Mouse (Mus musculus): ENCODE measurements around the gene Slc12a3. TPM values are rescaled to one million over a fixed set of nuclear protein-coding genes. Genes with fewer than 3 reads are reported as not detected.

The Slc12a3 gene
- polyA plus RNA-seq, 1 experiment from 2014 or later: 0.08 TPM

GRCm38 (mm10) chr8:94323041-94323440 lies 6.0 kb upstream of the Slc12a3 start:
- ATAC-seq (ENCODE audit: low read depth): no peak
- no peaks in the 10 kb centered on the region for H3K9me3 ChIP-seq (ENCODE audit: control insufficient read depth, low read length)
- no peak overlapping the region for H3K27ac ChIP-seq (ENCODE audit: low read length)
- H3K4me1 ChIP-seq (replicated peaks; ENCODE audit: control insufficient read depth, insufficient read depth, low read length): no peaks in the 10 kb centered on the region; the same call in 1 of the 2 replicates
- no peaks in the 10 kb centered on the region for H3K27me3 ChIP-seq (ENCODE audit: control insufficient read depth, insufficient read depth, low read depth, low read length)
- 75% methylated on average over 6 of the region's 6 CpGs for WGBS
- no peak overlapping the region for H3K9ac ChIP-seq (ENCODE audit: low read length)
- H3K36me3 ChIP-seq (ENCODE audit: control insufficient read depth, insufficient read depth, low read length): no peaks in the 10 kb centered on the region
- H3K4me3 ChIP-seq (ENCODE audit: low read length): no peak overlapping the region
- no peak overlapping the region for H3K4me2 ChIP-seq (ENCODE audit: low read depth, low read length)

DNA sequence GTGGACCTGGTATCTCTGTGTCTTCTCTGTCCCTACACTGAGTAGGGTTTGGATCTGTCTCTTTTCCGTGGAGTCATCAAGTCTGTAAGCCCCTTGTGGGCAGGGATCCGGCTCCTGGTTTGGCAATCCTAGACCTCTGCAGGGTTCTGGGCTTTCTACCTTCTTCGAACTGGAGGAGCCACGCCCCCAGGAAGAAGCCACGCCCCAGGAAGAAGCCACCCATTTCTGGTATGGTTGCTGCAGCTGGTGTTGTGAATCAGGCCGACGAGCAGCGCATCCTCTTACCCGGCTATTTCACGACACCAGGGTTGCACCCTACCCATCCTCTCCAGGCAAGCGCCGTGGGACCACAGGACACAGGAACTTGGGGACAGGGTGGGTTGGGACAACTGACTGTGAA lies 4.9 kb upstream of the Slc12a3 start:
- no peak for ATAC-seq (ENCODE audit: low read depth)
- Histone ChIP-seq H3K4me3 (ENCODE audit: low read length) (no peak overlapping the region), H3K27ac (ENCODE audit: low read length) (no peak overlapping the region), H3K36me3 (ENCODE audit: control insufficient read depth, insufficient read depth, low read length) (no peaks in the 10 kb centered on the region), H3K27me3 (ENCODE audit: control insufficient read depth, insufficient read depth, low read depth, low read length) (no peaks in the 10 kb centered on the region), H3K4me1 (replicated peaks; ENCODE audit: control insufficient read depth, insufficient read depth, low read length) (no peaks in the 10 kb centered on the region; the same call in 1 of the 2 replicates), H3K4me2 (ENCODE audit: low read depth, low read length) (no peak overlapping the region), H3K9ac (ENCODE audit: low read length) (no peak overlapping the region), H3K9me3 (ENCODE audit: control insufficient read depth, low read length) (no peaks in the 10 kb centered on the region)
- 39% methylated on average over 12 of the region's 12 CpGs for WGBS

- no peak overlapping the region for H3K4me3 ChIP-seq (ENCODE audit: low read length)
- 53% methylated on average over 4 of the region's 4 CpGs for WGBS
- no peak overlapping the region for H3K27ac ChIP-seq (ENCODE audit: low read length)
- H3K27me3 ChIP-seq (ENCODE audit: control insufficient read depth, insufficient read depth, low read depth, low read length): no peaks in the 10 kb centered on the region
- no peak overlapping the region for H3K9ac ChIP-seq (ENCODE audit: low read length)
- no peaks in the 10 kb centered on the region for H3K9me3 ChIP-seq (ENCODE audit: control insufficient read depth, low read length)
- no peak overlapping the region for H3K4me2 ChIP-seq (ENCODE audit: low read depth, low read length)
- ATAC-seq (ENCODE audit: low read depth): no peak
- H3K4me1 ChIP-seq (replicated peaks; ENCODE audit: control insufficient read depth, insufficient read depth, low read length): no peaks in the 10 kb centered on the region; the same call in 1 of the 2 replicates
- no peaks in the 10 kb centered on the region for H3K36me3 ChIP-seq (ENCODE audit: control insufficient read depth, insufficient read depth, low read length)
Measured at GRCm38 (mm10) chr8:94326016-94326415, 3.0 kb upstream of the Slc12a3 start.

- no peak overlapping the region for H3K27ac ChIP-seq (ENCODE audit: low read length)
- no peak overlapping the region for H3K4me3 ChIP-seq (ENCODE audit: low read length)
- H3K9ac ChIP-seq (ENCODE audit: low read length): no peak overlapping the region
- H3K9me3 ChIP-seq (ENCODE audit: control insufficient read depth, low read length): no peaks in the 10 kb centered on the region
- no peaks in the 10 kb centered on the region for H3K27me3 ChIP-seq (ENCODE audit: control insufficient read depth, insufficient read depth, low read depth, low read length)
- ATAC-seq (ENCODE audit: low read depth): peak; percentile 62
- no peaks in the 10 kb centered on the region for H3K36me3 ChIP-seq (ENCODE audit: control insufficient read depth, insufficient read depth, low read length)
- WGBS: 26% methylated on average over 4 of the region's 4 CpGs
- H3K4me1 ChIP-seq (replicated peaks; ENCODE audit: control insufficient read depth, insufficient read depth, low read length): no peaks in the 10 kb centered on the region; the same call in 1 of the 2 replicates
- H3K4me2 ChIP-seq (ENCODE audit: low read depth, low read length): no peak overlapping the region
Measured at GRCm38 (mm10) chr8:94330733-94331132, 1.7 kb downstream of the Slc12a3 start.

- H3K27ac ChIP-seq (ENCODE audit: low read length): no peak overlapping the region
- H3K27me3 ChIP-seq (ENCODE audit: control insufficient read depth, insufficient read depth, low read depth, low read length): no peaks in the 10 kb centered on the region
- no peaks in the 10 kb centered on the region for H3K36me3 ChIP-seq (ENCODE audit: control insufficient read depth, insufficient read depth, low read length)
- 42% methylated on average over 5 of the region's 5 CpGs for WGBS
- no peak overlapping the region for H3K9ac ChIP-seq (ENCODE audit: low read length)
- no peaks in the 10 kb centered on the region for H3K9me3 ChIP-seq (ENCODE audit: control insufficient read depth, low read length)
- H3K4me2 ChIP-seq (ENCODE audit: low read depth, low read length): no peak overlapping the region
- H3K4me3 ChIP-seq (ENCODE audit: low read length): no peak overlapping the region
- H3K4me1 ChIP-seq (replicated peaks; ENCODE audit: control insufficient read depth, insufficient read depth, low read length): no peaks in the 10 kb centered on the region
- ATAC-seq (ENCODE audit: low read depth): peak; percentile 34; the same call in 1 of the 2 replicates
Measured at GRCm38 (mm10) chr8:94333345-94333744, 4.3 kb downstream of the Slc12a3 start.

DNA sequence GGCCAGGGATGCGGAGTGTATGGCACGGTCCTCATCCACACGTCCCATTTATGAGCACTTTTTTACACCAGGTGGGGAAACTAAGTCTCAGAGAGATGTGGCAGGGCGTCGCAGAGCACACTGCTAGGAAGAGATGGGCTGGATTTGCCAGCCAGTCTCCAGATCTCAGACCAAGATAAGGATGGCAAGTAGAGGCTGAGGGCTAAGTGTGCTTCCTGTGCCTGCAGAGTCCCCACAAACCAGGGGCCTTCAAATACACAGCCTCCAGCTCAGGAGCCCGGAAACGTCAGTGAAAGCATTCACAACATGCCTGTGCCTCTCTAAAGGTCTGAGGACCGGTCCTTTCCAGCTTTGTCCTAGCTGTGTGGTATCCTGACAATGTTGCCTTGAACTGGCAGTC lies 8.6 kb downstream of the Slc12a3 start:
- no peaks in the 10 kb centered on the region for H3K4me1 ChIP-seq (replicated peaks; ENCODE audit: control insufficient read depth, insufficient read depth, low read length)
- no peaks in the 10 kb centered on the region for H3K27me3 ChIP-seq (ENCODE audit: control insufficient read depth, insufficient read depth, low read depth, low read length)
- no peak overlapping the region for H3K9ac ChIP-seq (ENCODE audit: low read length)
- H3K36me3 ChIP-seq (ENCODE audit: control insufficient read depth, insufficient read depth, low read length): no peaks in the 10 kb centered on the region
- ATAC-seq (ENCODE audit: low read depth): no peak
- H3K4me2 ChIP-seq (ENCODE audit: low read depth, low read length): no peak overlapping the region
- no peak overlapping the region for H3K4me3 ChIP-seq (ENCODE audit: low read length)
- no peaks in the 10 kb centered on the region for H3K9me3 ChIP-seq (ENCODE audit: control insufficient read depth, low read length)
- H3K27ac ChIP-seq (ENCODE audit: low read length): no peak overlapping the region
- 68% methylated on average over 8 of the region's 8 CpGs for WGBS

DNA sequence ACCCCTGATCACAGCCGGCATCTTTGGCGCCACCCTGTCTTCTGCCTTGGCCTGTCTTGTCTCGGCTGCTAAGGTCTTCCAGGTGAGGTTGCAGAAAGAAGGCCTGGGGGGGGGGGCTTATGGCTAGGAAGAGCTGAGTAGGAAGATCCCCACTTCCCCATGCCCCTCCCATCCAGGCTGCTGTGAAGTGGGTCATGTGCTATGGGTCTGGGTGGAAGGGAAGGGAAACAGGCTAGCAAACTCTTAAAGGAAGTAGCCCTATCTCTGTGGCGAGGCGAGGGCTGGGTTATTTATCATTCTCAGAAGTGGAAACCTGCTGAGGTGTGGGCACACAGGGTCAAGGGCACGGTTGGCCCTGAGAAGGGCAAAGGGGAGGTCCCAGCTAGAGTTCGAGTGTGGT lies 11.8 kb downstream of the Slc12a3 start:
- H3K9ac ChIP-seq (ENCODE audit: low read length): no peak overlapping the region
- no peak for ATAC-seq (ENCODE audit: low read depth)
- no peaks in the 10 kb centered on the region for H3K27me3 ChIP-seq (ENCODE audit: control insufficient read depth, insufficient read depth, low read depth, low read length)
- no peaks in the 10 kb centered on the region for H3K36me3 ChIP-seq (ENCODE audit: control insufficient read depth, insufficient read depth, low read length)
- no peaks in the 10 kb centered on the region for H3K9me3 ChIP-seq (ENCODE audit: control insufficient read depth, low read length)
- H3K4me1 ChIP-seq (replicated peaks; ENCODE audit: control insufficient read depth, insufficient read depth, low read length): no peaks in the 10 kb centered on the region
- H3K4me2 ChIP-seq (ENCODE audit: low read depth, low read length): no peak overlapping the region
- no peak overlapping the region for H3K27ac ChIP-seq (ENCODE audit: low read length)
- 69% methylated on average over 7 of the region's 7 CpGs for WGBS
- no peak overlapping the region for H3K4me3 ChIP-seq (ENCODE audit: low read length)

GRCm38 (mm10) chr8:94342691-94343090 lies 13.7 kb downstream of the Slc12a3 start:
- Histone ChIP-seq H3K4me1 (replicated peaks; ENCODE audit: control insufficient read depth, insufficient read depth, low read length) (no peaks in the 10 kb centered on the region), H3K36me3 (ENCODE audit: control insufficient read depth, insufficient read depth, low read length) (no peaks in the 10 kb centered on the region), H3K4me3 (ENCODE audit: low read length) (no peak overlapping the region), H3K27me3 (ENCODE audit: control insufficient read depth, insufficient read depth, low read depth, low read length) (no peaks in the 10 kb centered on the region), H3K9ac (ENCODE audit: low read length) (no peak overlapping the region), H3K27ac (ENCODE audit: low read length) (no peak overlapping the region), H3K9me3 (ENCODE audit: control insufficient read depth, low read length) (no peaks in the 10 kb centered on the region), H3K4me2 (ENCODE audit: low read depth, low read length) (no peak overlapping the region)
- no peak for ATAC-seq (ENCODE audit: low read depth)
- 85% methylated on average over 10 of the region's 10 CpGs for WGBS

GRCm38 (mm10) chr8:94343290-94343689 lies 14.3 kb downstream of the Slc12a3 start:
- Histone ChIP-seq H3K4me3 (ENCODE audit: low read length) (no peak overlapping the region), H3K27ac (ENCODE audit: low read length) (no peak overlapping the region), H3K4me1 (replicated peaks; ENCODE audit: control insufficient read depth, insufficient read depth, low read length) (no peaks in the 10 kb centered on the region), H3K9ac (ENCODE audit: low read length) (no peak overlapping the region), H3K9me3 (ENCODE audit: control insufficient read depth, low read length) (no peaks in the 10 kb centered on the region), H3K27me3 (ENCODE audit: control insufficient read depth, insufficient read depth, low read depth, low read length) (no peaks in the 10 kb centered on the region), H3K36me3 (ENCODE audit: control insufficient read depth, insufficient read depth, low read length) (no peaks in the 10 kb centered on the region), H3K4me2 (ENCODE audit: low read depth, low read length) (no peak overlapping the region)
- ATAC-seq (ENCODE audit: low read depth): peak; percentile 39
- 8% methylated on average over 6 of the region's 6 CpGs for WGBS

DNA sequence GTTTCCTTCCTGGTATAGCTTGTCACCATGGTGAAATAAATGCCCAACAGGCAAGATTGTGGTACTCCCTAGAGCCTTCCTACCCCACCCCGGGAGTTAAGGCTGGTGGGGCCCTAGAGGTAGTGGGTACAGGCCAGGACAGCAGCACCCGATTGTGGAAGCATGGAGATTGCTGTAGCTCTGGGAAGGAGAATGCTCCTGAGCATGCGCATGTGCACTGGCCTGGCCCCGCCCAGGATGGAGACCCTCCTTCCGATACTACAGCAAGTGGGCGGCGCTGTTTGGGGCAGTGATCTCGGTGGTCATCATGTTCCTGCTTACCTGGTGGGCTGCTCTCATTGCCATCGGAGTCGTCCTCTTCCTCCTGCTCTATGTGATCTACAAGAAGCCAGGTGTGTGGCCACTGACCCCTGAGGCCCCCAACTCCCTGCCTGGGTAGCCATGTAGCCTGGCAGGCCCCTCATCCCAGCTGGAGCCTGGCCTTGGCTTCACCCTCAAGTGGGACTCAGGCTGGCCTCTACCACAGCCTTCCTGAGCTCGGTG lies 14.8 kb downstream of the Slc12a3 start:
- no peak overlapping the region for H3K27ac ChIP-seq (ENCODE audit: low read length)
- no peaks in the 10 kb centered on the region for H3K27me3 ChIP-seq (ENCODE audit: control insufficient read depth, insufficient read depth, low read depth, low read length)
- H3K4me3 ChIP-seq (ENCODE audit: low read length): no peak overlapping the region
- ATAC-seq (ENCODE audit: low read depth): peak; percentile 15; the same call in 1 of the 2 replicates
- H3K4me2 ChIP-seq (ENCODE audit: low read depth, low read length): no peak overlapping the region
- H3K9ac ChIP-seq (ENCODE audit: low read length): no peak overlapping the region
- 80% methylated on average over 11 of the region's 11 CpGs for WGBS
- H3K4me1 ChIP-seq (replicated peaks; ENCODE audit: control insufficient read depth, insufficient read depth, low read length): no peaks in the 10 kb centered on the region
- no peaks in the 10 kb centered on the region for H3K36me3 ChIP-seq (ENCODE audit: control insufficient read depth, insufficient read depth, low read length)
- H3K9me3 ChIP-seq (ENCODE audit: control insufficient read depth, low read length): no peaks in the 10 kb centered on the region

Data from lung, embryonic 16.5 days (tissue).